Mouse (Mus musculus) neural tube, embryonic 13.5 days (tissue): ENCODE results near the gene Tedc1. TPM values are rescaled to one million over a fixed set of nuclear protein-coding genes. Genes with fewer than 3 reads are reported as not detected.

Experiments used
- ATAC-seq: fragments of 200-750 bp; cut with Nextera tagmentation; 2 replicates; pipeline ENCODE4 v1.8.0; 2017; ENCODE audit warnings: low read depth, mild to moderate bottlenecking, moderate TSS enrichment, moderate library complexity
- H3K27ac ChIP-seq: fragments of 300-500 bp; sonication (generic); replicated peaks from 2 replicates; pipeline ENCODE4 v1.5.1; 2015; ENCODE audit warnings: moderate library complexity, mild to moderate bottlenecking, inconsistent platforms
- H3K27me3 ChIP-seq: fragments of 300-500 bp; sonication (generic); 2 replicates; pipeline ENCODE4 v1.6.1; 2015; ENCODE audit warnings: mild to moderate bottlenecking, inconsistent platforms
- H3K36me3 ChIP-seq: fragments of 300-500 bp; sonication (generic); 2 replicates; pipeline ENCODE4 v1.6.1; 2015; ENCODE audit warnings: mild to moderate bottlenecking, inconsistent platforms
- H3K4me1 ChIP-seq: fragments of 300-500 bp; sonication (generic); replicated peaks from 2 replicates; pipeline ENCODE4 v1.6.1; 2015; ENCODE audit warnings: inconsistent platforms
- H3K4me2 ChIP-seq: fragments of 300-500 bp; sonication (generic); 2 replicates; pipeline ENCODE4 v1.6.1; 2015; ENCODE audit warnings: inconsistent platforms, mild to moderate bottlenecking, moderate library complexity
- H3K4me3 ChIP-seq: fragments of 300-500 bp; sonication (generic); 2 replicates; pipeline ENCODE4 v1.5.1; 2015; ENCODE audit warnings: mild to moderate bottlenecking, inconsistent platforms
- H3K9ac ChIP-seq: fragments of 300-500 bp; sonication (generic); 2 replicates; pipeline ENCODE4 v1.6.1; 2015; ENCODE audit warnings: moderate library complexity, mild to moderate bottlenecking, inconsistent platforms
- H3K9me3 ChIP-seq: fragments of 300-500 bp; sonication (generic); 2 replicates; pipeline ENCODE4 v1.6.1; 2016; ENCODE audit warnings: inconsistent platforms
- WGBS: fragments of 180-500 bp; shearing (Covaris S2); methylation state at CpG from one replicate; pipeline ENCODE4 v1.1.7; 2015; 5-methylcytosine and 5-hydroxymethylcytosine counted together
- polyA plus RNA-seq: library from polyadenylated mRNA; unstranded; fragments of >200 nt; fragmentation: Nextera tagmentation; extraction: Ambion mirVana; gene quantifications from 2 replicates; pipeline ENCODE4 v1.2.1, GENCODE M21; 2015

Gene Tedc1
- polyA plus RNA-seq, 1 experiment from 2014 or later = 18.7 TPM

DNA sequence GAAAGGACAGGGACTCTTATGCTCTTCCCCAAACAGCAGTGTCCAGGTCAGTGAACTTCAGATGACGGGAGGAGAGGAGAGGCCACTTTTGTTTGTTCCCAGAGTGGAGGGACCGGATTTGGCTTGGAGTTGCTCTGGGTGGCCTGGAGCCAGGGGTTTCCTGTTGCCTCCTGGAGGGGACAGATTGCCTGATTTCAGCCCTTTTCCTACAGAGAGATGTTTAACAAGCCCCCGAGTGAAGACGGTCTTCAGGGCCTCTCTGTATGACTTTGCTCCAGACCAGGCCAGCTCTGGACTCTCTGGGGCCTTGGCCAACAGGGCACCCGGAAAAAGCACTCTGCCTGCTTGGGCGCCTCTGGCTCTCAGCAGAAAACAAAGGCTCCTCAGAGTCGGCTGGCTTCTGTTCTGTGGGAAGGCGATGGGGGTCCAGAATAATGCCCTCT lies 14.7 kb upstream of the Tedc1 start:
- Histone ChIP-seq H3K9me3 (no peaks in the 10 kb centered on the region), H3K4me1 (peaks cover 56% of the 10 kb centered on the region), H3K4me2 (peak overlapping the region; percentile 88), H3K9ac (peak overlapping the region; percentile 79), H3K36me3 (peaks cover 47% of the 10 kb centered on the region), H3K4me3 (peak overlapping the region; percentile 69), H3K27me3 (no peaks in the 10 kb centered on the region), H3K27ac (peak overlapping the region; percentile 87)
- ATAC-seq = no peak
- 28% methylated on average over 8 of the region's 8 CpGs for WGBS

DNA sequence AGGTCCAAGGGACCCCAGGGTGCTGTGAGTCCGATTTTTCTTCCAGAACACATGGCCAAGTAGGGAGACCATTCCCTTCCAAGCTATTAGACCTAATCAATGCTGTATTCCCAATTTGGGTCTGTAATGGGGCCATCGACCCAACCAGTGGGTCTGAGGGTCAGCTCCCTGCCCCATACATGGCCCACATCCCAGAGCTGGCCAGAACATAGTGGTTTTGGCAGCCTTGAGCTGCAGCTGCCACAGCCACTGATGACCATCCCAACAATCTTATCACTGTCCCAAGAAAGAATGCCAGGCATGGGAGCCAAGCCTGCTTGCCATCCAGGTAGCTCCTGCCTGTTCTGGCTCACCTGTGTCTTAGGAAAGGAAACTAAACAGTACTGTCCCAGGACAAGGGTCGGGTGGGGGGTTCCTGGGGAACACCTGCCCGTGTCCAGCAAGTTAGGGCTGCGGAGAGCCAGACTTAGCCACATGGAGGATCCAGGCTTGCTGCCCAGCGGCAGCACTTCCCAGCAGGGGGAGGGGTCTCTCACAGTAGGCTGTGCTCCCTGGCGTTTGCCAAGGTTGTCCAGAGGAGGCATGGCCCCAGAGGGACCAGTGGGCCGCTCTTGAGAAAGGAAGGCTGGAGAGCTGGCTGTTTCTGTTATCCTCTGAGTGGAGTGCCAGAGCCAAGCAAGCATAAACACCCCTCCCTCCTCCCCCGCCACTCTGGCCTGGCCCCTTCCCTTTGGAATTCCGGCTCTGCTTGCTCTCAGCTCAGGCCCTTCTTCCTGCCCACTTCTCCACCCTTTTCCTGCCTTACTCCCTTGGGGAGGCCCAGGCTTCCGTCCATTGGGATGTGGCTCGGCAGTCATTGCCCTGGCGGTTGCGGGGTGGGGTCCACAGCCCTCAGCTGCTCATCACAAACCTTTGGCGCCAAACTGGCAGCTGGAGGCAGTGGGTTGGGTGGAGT lies 13.9 kb upstream of the Tedc1 start:
- peaks cover 40% of the 10 kb centered on the region for H3K36me3 ChIP-seq
- H3K27me3 ChIP-seq = no peaks in the 10 kb centered on the region
- peak overlapping the region; percentile 69 for H3K4me3 ChIP-seq
- H3K4me1 ChIP-seq = peaks cover 60% of the 10 kb centered on the region
- no peak for ATAC-seq
- 18% methylated on average over 15 of the region's 15 CpGs for WGBS
- H3K4me2 ChIP-seq = peak overlapping the region; percentile 88
- H3K27ac ChIP-seq = peak overlapping the region; percentile 87
- H3K9me3 ChIP-seq = no peaks in the 10 kb centered on the region
- peak overlapping the region; percentile 79 for H3K9ac ChIP-seq

DNA sequence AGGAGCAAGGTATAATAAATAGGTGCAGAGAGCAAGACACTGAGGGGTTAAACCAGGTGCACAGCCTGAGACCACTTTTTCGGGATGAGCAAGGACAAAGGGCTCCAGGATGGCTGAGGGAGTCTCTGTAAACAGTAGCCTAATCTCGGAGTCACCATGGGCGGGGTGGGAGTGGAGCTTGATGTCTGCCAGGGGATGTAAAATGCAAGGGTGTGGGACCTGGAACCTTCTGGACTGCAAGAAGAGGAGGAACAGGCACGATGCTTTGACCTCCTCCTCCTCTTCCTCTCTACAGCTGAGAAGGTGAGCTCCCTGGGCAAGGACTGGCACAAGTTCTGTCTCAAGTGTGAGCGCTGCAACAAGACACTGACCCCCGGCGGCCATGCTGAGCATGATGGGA lies 13.1 kb upstream of the Tedc1 start:
- no peak for ATAC-seq
- H3K36me3 ChIP-seq = peaks cover 31% of the 10 kb centered on the region
- H3K27ac ChIP-seq = no peak overlapping the region
- peak overlapping the region; percentile 79 for H3K9ac ChIP-seq
- WGBS = 68% methylated on average over 7 of the region's 7 CpGs
- H3K27me3 ChIP-seq = no peaks in the 10 kb centered on the region
- H3K9me3 ChIP-seq = no peaks in the 10 kb centered on the region
- peak overlapping the region; percentile 69 for H3K4me3 ChIP-seq
- peak overlapping the region; percentile 88 for H3K4me2 ChIP-seq
- peaks cover 68% of the 10 kb centered on the region for H3K4me1 ChIP-seq

DNA sequence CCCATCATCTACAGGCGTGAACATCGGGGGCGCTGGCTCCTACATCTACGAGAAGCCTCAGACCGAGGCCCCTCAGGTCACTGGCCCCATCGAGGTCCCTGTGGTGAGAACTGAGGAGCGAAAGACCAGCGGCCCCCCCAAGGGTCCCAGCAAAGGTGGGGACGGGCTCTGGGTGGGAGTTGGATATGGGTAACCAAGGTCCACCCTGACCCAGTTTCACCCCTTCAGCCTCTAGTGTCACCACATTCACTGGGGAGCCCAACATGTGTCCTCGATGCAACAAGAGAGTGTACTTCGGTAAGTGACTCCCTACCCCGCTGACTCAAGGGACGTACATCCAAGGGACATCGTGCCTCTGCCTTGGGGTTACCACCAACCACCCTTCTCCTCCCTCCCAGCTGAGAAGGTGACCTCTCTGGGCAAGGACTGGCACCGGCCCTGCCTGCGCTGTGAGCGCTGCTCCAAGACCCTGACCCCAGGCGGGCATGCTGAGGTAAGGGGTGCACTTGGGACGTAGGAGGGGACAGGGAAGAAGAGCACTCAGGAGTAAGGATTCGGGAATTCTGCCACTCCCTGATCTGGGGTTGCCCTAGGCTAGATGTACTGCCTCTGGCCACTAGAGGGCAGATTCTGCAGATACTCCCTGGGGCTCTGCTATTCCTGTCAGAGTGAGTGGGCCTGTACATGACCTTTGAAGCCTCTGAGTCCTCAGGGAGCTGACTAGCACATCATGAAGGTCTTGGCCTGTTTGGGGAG lies 12.0 kb upstream of the Tedc1 start:
- Histone ChIP-seq H3K27me3 (no peaks in the 10 kb centered on the region), H3K36me3 (peaks cover 25% of the 10 kb centered on the region), H3K4me2 (no peak overlapping the region), H3K27ac (no peak overlapping the region), H3K4me1 (peaks cover 65% of the 10 kb centered on the region), H3K9me3 (no peaks in the 10 kb centered on the region), H3K4me3 (no peak overlapping the region), H3K9ac (no peak overlapping the region)
- 77% methylated on average over 20 of the region's 20 CpGs for WGBS
- ATAC-seq = no peak

DNA sequence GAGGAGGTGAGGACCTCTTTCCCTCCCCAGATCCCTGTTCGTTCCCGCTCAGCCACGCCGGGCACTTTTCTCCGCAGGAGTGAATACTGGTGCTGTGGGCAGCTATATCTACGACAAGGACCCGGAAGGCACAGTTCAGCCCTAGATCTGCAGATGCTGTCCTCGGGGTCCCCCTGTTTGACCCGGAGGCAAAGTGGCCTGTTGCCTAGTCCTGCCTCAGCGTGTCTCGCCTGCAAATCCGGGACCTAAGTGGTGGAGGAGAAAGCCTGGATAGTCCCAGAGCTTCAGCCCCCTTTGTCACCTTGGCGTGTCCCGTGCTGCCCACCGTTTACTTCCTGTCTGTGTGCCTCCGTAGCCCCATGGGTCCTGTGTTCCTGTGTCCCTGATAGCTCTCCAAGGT lies 11.3 kb upstream of the Tedc1 start:
- Histone ChIP-seq H3K9ac (no peak overlapping the region), H3K27ac (no peak overlapping the region), H3K9me3 (no peaks in the 10 kb centered on the region), H3K36me3 (peaks cover 25% of the 10 kb centered on the region), H3K27me3 (peaks cover 2% of the 10 kb centered on the region; the same call in 1 of the 2 replicates), H3K4me2 (no peak overlapping the region), H3K4me3 (no peak overlapping the region), H3K4me1 (peaks cover 62% of the 10 kb centered on the region)
- 92% methylated on average over 16 of the region's 16 CpGs for WGBS
- ATAC-seq = no peak

DNA sequence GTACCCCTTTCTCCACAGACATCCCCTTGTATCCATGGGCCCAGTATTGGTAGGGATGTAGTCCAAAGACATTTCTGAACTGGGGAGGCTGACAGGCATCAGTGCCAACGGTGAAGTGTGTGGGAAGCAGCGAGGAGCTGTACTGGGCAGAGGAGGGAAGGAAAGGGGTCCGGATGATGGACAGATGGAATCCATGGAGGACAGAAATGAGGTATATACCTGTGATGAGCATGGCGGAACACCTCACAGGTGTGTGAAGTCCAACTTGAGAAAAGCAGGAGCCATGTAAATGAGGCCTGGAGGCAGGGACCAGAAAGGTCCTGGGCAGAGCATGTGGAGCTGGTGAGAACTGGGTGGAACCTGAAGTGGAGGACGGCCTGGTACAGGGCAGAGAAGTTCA lies 10.6 kb upstream of the Tedc1 start:
- Histone ChIP-seq H3K27me3 (peaks cover 7% of the 10 kb centered on the region), H3K4me2 (no peak overlapping the region), H3K9ac (no peak overlapping the region), H3K27ac (no peak overlapping the region), H3K4me1 (peaks cover 61% of the 10 kb centered on the region), H3K9me3 (no peaks in the 10 kb centered on the region), H3K4me3 (no peak overlapping the region), H3K36me3 (peaks cover 25% of the 10 kb centered on the region)
- no peak for ATAC-seq
- WGBS = 91% methylated on average over 5 of the region's 5 CpGs

- Histone ChIP-seq H3K9me3 (no peaks in the 10 kb centered on the region), H3K4me1 (peaks cover 55% of the 10 kb centered on the region), H3K27ac (peak within 1 kb of the TSS; percentile 52; the same call in 1 of the 2 replicates), H3K4me3 (peak within 1 kb of the TSS; percentile 11; the same call in 1 of the 2 replicates), H3K9ac (peak within 1 kb of the TSS; percentile 42; the same call in 1 of the 2 replicates), H3K36me3 (peaks cover 25% of the 10 kb centered on the region), H3K27me3 (peaks cover 15% of the 10 kb centered on the region), H3K4me2 (peak within 1 kb of the TSS; percentile 35)
- WGBS = 7% methylated on average over 45 of the region's 45 CpGs
- ATAC-seq = no peak
Measured at GRCm38 (mm10) chr12:113146112-113147057, 9.8 kb upstream of the Tedc1 start, which contains the start of gene Crip1. TSS of gene Crip1 (plus strand) at chr12:113146316.

DNA sequence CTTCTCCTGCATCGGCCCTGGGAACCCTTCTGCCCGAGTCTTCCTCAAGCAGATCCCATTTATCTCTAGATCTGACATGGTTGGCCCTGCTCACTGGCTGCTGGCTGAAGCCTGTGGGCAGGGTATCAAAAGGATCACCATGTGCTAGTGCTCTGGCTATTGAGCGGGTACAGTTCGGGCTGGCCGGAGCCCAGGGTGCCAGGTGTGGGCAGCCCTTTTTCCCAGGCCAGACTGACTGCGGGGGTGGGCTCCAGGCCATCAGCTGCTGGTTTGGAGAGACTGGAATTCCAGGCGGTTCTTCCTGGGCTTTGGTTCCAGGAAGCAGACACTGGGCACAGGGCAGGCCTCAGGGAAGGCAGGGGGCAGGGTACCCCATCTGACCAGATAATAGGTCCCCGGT lies 8.7 kb upstream of the Tedc1 start:
- 73% methylated on average over 8 of the region's 8 CpGs for WGBS
- Histone ChIP-seq H3K27ac (peak overlapping the region; percentile 52; the same call in 1 of the 2 replicates), H3K4me3 (no peak overlapping the region), H3K9me3 (no peaks in the 10 kb centered on the region), H3K4me1 (peaks cover 54% of the 10 kb centered on the region), H3K4me2 (no peak overlapping the region), H3K27me3 (peaks cover 26% of the 10 kb centered on the region), H3K9ac (no peak overlapping the region), H3K36me3 (peaks cover 25% of the 10 kb centered on the region)
- no peak for ATAC-seq

DNA sequence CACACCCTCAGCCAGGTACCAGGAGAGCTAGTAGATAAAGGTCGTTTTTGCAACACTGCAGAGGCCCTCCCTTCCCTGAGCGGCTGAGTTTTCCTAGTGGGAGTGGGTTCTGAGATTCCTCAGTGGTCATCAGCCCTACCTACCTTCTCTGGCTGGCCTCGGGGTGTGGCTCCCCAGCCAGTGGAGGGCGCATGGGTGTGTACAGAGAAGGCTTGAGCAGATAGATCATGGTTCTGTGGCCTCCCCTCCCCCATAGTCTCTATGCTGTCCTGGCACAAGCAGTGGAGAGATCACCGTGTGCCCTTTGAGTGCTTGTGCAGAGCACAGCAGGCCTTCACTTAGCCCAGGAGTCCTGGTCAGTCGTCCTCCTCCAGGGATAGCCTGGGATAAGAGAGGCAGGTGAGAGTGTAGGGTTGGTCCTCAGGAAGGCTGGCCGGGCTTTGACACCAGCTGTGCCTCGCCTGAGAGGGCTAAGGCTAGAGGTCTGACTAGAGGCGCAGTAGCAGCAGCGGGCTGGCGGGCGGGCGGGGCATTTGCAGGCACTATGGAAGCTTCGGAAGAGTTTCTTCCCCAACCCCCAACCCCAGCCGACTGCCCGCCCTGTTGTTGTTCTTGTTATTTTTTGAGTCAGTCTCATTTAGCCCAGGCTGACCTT lies 7.7 kb upstream of the Tedc1 start:
- H3K36me3 ChIP-seq = peaks cover 23% of the 10 kb centered on the region
- H3K4me3 ChIP-seq = no peak overlapping the region
- peaks cover 35% of the 10 kb centered on the region for H3K27me3 ChIP-seq
- no peak overlapping the region for H3K4me2 ChIP-seq
- no peaks in the 10 kb centered on the region for H3K9me3 ChIP-seq
- H3K4me1 ChIP-seq = peaks cover 44% of the 10 kb centered on the region
- no peak for ATAC-seq
- no peak overlapping the region for H3K27ac ChIP-seq
- no peak overlapping the region for H3K9ac ChIP-seq
- WGBS = 37% methylated on average over 16 of the region's 16 CpGs

GRCm38 (mm10) chr12:113149341-113149740 lies 6.9 kb upstream of the Tedc1 start:
- Histone ChIP-seq H3K4me3 (no peak overlapping the region), H3K27me3 (peaks cover 35% of the 10 kb centered on the region), H3K9me3 (no peaks in the 10 kb centered on the region), H3K27ac (no peak overlapping the region), H3K4me2 (no peak overlapping the region), H3K36me3 (peaks cover 15% of the 10 kb centered on the region), H3K4me1 (peaks cover 41% of the 10 kb centered on the region), H3K9ac (no peak overlapping the region)
- ATAC-seq = no peak
- 50% methylated on average over 4 of the region's 4 CpGs for WGBS

GRCm38 (mm10) chr12:113149896-113150295 lies 6.3 kb upstream of the Tedc1 start:
- Histone ChIP-seq H3K4me3 (no peak overlapping the region), H3K27me3 (peaks cover 35% of the 10 kb centered on the region), H3K27ac (no peak overlapping the region), H3K9me3 (no peaks in the 10 kb centered on the region), H3K9ac (no peak overlapping the region), H3K36me3 (peaks cover 9% of the 10 kb centered on the region), H3K4me2 (no peak overlapping the region), H3K4me1 (peaks cover 45% of the 10 kb centered on the region)
- no peak for ATAC-seq
- WGBS = 84% methylated on average over 3 of the region's 3 CpGs
